Mouse (Mus musculus): ENCODE results near the gene Csnk1g1.

Csnk1g1 gene

DNA sequence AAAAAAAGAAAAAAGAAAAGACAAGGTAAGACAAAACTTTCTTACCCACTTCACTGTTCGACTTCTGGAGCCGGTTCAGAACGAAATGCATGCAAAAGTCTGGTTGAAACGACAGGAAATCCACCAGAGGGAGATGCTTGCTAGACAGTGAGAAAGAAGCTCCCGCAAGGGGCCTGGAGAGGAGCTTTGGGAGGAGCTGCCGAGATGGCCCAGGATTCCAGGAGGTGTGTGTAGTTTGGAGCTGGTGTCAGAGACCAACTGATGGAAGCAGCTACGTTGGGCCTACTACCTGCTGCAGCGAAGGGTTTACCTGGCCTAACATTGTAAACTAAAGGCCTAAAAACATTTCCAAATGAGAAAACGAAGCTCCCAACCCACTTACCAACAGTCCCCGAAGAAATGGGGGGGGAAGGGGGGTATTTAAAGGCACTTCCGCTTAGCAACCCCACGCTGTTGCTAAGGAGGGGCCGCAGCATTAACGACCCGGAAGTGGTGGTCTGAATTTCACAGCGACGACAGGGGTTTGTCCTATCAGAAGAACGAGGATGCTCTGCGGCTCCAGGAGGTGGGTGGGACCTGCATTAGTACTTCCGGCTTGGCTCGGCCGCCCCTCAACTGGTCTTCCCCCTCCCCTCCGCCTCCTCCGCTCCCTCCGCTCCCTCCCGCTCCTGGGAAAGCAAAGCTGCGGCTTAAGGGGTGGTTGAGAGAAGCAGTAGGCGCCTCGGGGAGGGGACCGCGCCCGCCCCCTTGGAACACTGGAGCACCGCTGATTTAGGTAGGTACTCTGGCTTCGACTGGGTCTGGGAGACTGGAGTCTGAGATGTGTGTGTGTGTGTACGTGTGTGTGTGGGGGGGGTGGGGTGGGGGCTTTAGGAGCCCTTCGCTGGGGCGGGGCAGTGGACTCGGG lies at the start of gene Csnk1g1, which contains the start of gene Trip4:
TSS of gene Csnk1g1 (plus strand) at position 531 of the 907 bp plus-strand sequence.
TSS of gene Trip4 (minus strand) at position 401 of the 907 bp plus-strand sequence.
- in situ Hi-C loops (cut with MboI; ENCODE audit: low pct_unique_long_range_greater_than_20kb in 1 of 2, low sequenced_read_pairs in 2 of 2, unreplicated experiment in 1 of 2): no loop called here

GRCm38 (mm10) chr9:65859656-65860055 lies 49.1 kb upstream of the Csnk1g1 start:
- in situ Hi-C loops (cut with MboI; ENCODE audit: low pct_unique_long_range_greater_than_20kb in 1 of 2, low sequenced_read_pairs in 2 of 2, unreplicated experiment in 1 of 2): loop anchor here (10.0 kb wide), 1 partner anchor 255 kb away; no protein-coding TSS in a partner anchor

DNA sequence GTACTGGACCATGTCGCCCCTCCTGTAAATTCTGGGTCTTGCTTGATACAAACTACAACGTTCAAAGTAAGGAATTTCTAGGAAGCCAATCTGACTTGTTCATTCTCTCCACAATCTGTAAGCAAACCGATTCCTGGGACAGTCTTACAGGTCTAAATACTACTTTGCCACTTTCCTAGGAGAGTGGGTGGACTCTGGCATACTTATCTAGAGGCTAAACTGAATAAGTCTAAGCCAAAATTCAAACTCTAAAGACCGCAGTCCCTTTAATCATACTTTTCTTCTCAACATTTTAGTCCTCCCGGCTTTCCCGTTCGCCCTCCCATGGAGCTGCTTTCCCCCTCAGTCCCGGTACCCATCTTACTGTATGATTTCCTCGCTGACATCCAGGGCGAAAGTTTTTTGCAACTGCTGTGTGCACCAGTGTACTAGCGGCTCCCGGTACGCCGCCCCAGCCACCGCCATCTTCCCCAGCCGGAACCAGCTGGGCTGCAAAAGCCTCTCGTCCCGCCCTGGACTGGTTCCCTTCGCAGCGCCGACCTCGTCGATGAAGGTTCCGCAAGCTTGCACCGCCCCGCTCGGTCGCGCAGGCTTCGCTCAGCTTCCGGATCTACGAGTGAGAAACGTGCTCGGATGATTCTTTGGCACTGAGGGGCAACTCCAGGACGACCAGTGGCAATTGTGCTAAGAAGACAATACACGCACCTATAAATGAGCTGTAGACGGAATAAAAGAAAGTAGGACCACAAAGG lies 24.0 kb upstream of the Csnk1g1 start:
- in situ Hi-C loops (cut with MboI; ENCODE audit: low pct_unique_long_range_greater_than_20kb in 1 of 2, low sequenced_read_pairs in 2 of 2, unreplicated experiment in 1 of 2): no loop called here

DNA sequence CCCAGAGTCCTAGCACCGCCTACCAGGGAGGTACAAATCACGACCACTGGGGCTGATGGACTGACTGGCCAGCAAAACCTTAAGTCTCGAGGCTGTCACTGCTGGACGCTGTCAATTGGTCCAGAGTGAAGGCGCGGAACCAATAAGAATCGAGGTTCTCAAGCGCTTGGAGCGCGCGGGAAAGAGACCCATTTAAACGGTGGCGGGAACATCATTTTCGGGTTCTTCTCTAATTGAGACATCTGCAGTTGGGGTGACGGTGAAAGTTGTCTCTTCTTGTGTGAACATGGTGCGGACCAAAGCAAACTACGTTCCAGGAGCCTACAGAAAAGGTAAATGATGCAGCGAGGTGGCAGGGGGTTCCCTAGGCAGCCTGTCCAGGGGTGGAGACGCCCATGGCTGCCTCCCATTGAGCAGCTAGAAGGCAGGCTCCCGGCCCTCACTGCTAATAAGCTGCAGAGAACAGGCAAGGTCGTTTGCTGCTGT lies 18.5 kb upstream of the Csnk1g1 start, which contains the start of gene Pclaf:
TSS of gene Pclaf (plus strand) at position 95 of the 486 bp plus-strand sequence.
- in situ Hi-C loops (cut with MboI; ENCODE audit: low pct_unique_long_range_greater_than_20kb in 1 of 2, low sequenced_read_pairs in 2 of 2, unreplicated experiment in 1 of 2): no loop called here

DNA sequence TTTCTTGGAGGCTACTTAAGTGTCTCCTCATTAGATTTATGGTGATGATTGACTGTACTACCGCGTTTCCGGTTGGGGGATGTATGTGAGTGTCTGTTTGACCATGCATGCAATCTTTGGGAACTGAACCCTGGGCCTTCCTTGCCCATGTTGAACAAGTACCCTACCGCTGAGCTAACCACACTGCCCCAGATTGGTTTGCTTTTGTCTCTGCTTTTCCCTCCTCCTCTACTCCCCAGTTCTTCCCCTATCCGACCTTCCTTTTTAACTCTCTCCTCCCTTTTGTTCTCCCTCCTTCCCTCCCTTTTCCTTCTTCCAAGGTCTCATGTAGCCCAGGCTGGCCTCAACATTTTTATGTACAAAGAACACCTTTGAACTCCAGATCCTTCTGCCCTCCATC lies 17.6 kb upstream of the Csnk1g1 start:
- in situ Hi-C loops (cut with MboI; ENCODE audit: low pct_unique_long_range_greater_than_20kb in 1 of 2, low sequenced_read_pairs in 2 of 2, unreplicated experiment in 1 of 2): no loop called here

DNA sequence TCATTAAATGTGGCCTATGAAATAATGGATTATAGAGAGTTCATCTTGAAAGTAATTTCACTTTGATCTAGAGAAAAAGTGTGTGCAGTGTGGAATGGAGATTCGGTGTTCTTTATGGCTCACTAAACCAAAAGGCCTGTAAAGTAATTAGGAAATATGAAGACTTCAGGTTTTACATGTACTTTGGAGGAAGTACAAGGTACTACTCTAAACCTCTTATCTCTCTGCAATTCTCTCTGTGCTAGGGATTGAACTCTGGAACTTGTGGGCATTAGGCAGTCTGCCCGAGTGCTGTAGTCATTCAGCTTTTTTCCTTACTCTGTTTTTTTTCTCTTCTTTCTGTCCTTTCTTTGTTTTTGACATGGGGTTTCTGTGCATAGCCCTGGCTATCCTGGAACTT lies 11.7 kb upstream of the Csnk1g1 start:
- in situ Hi-C loops (cut with MboI; ENCODE audit: low pct_unique_long_range_greater_than_20kb in 1 of 2, low sequenced_read_pairs in 2 of 2, unreplicated experiment in 1 of 2): no loop called here

DNA sequence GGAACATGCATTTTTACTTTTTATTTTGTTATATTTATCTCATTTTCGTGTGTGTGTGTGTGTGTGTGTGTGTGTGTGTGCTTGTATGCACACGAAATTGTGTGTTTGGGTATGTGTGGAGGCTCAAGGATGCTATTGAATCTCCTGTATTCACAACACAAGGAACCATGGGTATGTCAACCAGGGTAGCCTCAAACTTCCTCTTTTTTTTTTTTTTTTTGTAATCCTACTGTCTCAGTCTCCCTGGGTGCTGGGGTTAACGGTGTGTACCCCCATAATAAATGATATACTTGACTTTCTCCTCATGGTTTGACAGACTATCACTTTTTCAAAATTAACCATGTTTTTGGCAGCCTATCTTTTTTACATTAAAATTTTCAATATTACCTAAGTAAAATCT lies 5.8 kb upstream of the Csnk1g1 start:
- in situ Hi-C loops (cut with MboI; ENCODE audit: low pct_unique_long_range_greater_than_20kb in 1 of 2, low sequenced_read_pairs in 2 of 2, unreplicated experiment in 1 of 2): no loop called here

GRCm38 (mm10) chr9:65903419-65903818 lies 5.3 kb upstream of the Csnk1g1 start:
- in situ Hi-C loops (cut with MboI; ENCODE audit: low pct_unique_long_range_greater_than_20kb in 1 of 2, low sequenced_read_pairs in 2 of 2, unreplicated experiment in 1 of 2): no loop called here

- in situ Hi-C loops (cut with MboI; ENCODE audit: low pct_unique_long_range_greater_than_20kb in 1 of 2, low sequenced_read_pairs in 2 of 2, unreplicated experiment in 1 of 2): no loop called here
Observed at GRCm38 (mm10) chr9:65909301-65909801, 627 bp downstream of the Csnk1g1 start.

DNA sequence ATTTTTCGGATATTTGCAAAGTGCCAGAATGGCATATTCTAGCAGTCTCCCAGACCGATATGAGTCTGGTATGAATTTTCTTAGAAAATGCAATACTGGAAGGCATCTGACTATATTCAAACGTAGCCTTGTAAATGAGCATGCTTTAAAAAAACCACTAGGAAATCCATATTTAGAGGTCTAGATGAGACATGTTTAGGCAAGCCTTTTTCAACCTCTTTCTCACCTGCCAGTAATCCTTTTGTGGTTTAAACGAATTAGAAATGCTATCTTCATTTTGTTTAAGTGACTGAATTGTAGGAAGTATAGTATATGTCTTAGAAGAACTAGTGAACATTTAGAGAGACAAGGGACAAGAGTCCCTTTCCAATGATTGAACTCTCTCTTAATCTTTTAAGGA lies 1.1 kb downstream of the Csnk1g1 start:
- in situ Hi-C loops (cut with MboI; ENCODE audit: low pct_unique_long_range_greater_than_20kb in 1 of 2, low sequenced_read_pairs in 2 of 2, unreplicated experiment in 1 of 2): no loop called here

- in situ Hi-C loops (cut with MboI; ENCODE audit: low pct_unique_long_range_greater_than_20kb in 1 of 2, low sequenced_read_pairs in 2 of 2, unreplicated experiment in 1 of 2): no loop called here
Observed at GRCm38 (mm10) chr9:65913976-65914375, 5.3 kb downstream of the Csnk1g1 start.

DNA sequence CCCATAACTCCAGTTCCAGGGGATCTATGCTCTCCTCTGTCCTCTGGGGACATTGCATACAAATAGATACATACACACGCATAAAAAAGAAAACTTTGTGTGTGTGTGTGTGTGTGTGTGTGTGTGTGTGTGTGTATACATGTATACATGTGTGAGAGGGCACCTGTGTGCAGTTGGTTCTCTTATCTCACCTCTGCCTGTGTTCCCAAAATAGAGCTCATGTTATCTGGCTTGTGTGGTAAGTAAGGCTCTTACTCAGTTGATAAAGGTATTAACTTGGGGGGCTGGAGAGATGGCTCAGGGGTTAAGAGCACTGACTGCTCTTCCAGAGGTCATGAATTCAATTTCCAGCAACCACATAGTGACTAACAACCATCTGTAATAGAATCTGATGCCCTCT lies 8.3 kb downstream of the Csnk1g1 start:
- in situ Hi-C loops (cut with MboI; ENCODE audit: low pct_unique_long_range_greater_than_20kb in 1 of 2, low sequenced_read_pairs in 2 of 2, unreplicated experiment in 1 of 2): no loop called here

DNA sequence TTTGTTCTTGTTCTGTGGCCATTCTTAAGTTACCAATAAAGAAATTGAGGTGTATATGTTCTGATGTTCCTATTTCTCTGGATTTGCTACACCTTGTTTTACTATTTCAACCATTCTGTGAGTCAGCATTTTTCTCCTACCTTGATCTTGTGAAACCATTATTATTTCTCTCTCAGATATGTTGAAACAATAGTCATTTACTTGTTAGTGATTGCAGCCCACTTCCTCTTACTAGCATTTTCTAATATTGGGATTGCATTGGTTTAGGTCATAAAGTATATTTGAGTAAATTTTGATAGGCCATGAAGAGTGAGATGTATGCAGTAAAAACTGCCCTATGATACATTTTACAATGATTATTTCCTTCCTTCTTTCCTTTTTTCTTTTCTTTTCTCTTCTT lies 19.7 kb downstream of the Csnk1g1 start:
- in situ Hi-C loops (cut with MboI; ENCODE audit: low pct_unique_long_range_greater_than_20kb in 1 of 2, low sequenced_read_pairs in 2 of 2, unreplicated experiment in 1 of 2): no loop called here

- in situ Hi-C loops (cut with MboI; ENCODE audit: low pct_unique_long_range_greater_than_20kb in 1 of 2, low sequenced_read_pairs in 2 of 2, unreplicated experiment in 1 of 2): no loop called here
Observed at GRCm38 (mm10) chr9:65929826-65930225, 21.1 kb downstream of the Csnk1g1 start.

DNA sequence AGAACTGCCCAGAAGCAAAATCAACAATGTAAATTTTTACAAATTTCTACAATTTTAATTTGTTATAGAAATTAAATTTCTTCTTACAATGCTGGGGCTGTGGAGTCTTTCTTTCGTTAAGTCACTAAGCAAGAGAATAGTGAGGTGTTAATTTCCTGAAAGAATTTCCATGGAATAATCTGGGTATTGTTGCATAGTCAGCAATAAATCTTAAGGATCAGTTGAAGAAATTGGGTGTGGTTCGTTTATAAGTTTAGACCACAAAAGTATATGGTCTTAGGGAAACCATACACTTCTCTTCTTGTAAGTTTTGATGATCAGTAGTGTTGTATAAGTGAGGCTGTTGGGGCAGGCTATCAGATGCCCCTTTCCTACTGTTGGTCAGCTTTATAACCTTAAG lies 28.8 kb downstream of the Csnk1g1 start:
- in situ Hi-C loops (cut with MboI; ENCODE audit: low pct_unique_long_range_greater_than_20kb in 1 of 2, low sequenced_read_pairs in 2 of 2, unreplicated experiment in 1 of 2): no loop called here

DNA sequence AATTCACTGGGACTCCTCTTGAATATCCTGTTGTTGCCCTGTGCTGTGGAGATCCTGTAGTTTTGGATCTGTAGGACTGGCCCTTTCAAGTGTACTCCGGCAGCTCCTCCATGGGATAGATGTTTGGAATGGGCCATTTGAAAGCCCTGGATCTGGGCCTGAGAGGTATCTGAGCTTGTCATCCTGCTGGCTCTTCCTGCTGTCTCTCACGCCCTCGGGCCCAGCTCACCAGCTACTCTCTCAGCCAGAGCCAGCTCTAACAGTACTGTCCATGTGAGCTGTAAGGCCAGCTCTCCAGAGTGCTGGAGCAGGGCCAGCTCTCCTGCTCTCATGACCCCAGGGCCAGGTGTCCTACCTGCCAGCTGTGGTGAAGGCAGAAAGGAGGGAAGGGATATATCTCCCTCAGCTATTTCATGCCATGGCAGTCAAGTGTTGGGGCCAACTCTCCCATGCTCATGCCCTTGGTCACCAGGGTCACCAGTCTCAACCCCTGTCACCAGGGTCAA lies 42.4 kb downstream of the Csnk1g1 start:
- in situ Hi-C loops (cut with MboI; ENCODE audit: low pct_unique_long_range_greater_than_20kb in 1 of 2, low sequenced_read_pairs in 2 of 2, unreplicated experiment in 1 of 2): no loop called here

- in situ Hi-C loops (cut with MboI; ENCODE audit: low pct_unique_long_range_greater_than_20kb in 1 of 2, low sequenced_read_pairs in 2 of 2, unreplicated experiment in 1 of 2): no loop called here
Observed at GRCm38 (mm10) chr9:65970009-65970408, 61.3 kb downstream of the Csnk1g1 start.

- in situ Hi-C loops (cut with MboI; ENCODE audit: low pct_unique_long_range_greater_than_20kb in 1 of 2, low sequenced_read_pairs in 2 of 2, unreplicated experiment in 1 of 2): no loop called here
Observed at GRCm38 (mm10) chr9:65973206-65973605, 64.5 kb downstream of the Csnk1g1 start.

DNA sequence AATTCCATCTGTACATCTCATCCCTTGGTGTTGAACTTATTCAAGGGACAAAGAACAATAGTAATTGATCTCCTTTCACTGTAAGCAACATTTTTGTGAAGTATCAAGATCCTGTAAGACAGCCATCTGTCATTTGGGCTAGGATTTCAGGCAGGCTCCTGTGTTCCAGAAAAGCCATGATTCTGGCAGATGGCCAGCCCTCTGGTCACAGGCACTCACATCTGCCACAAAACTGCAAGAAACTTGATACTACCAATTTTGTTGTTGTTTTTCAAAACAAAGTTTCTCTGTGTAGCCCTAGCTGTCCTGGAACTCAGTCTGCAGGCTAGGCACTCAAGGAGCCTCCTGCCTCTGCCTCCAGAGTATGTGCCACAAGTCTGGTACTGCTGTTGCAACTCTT lies 67.2 kb downstream of the Csnk1g1 start:
- in situ Hi-C loops (cut with MboI; ENCODE audit: low pct_unique_long_range_greater_than_20kb in 1 of 2, low sequenced_read_pairs in 2 of 2, unreplicated experiment in 1 of 2): no loop called here
